Mouse (Mus musculus): ENCODE results near the gene Arid2. TPM values are rescaled to one million over a fixed set of nuclear protein-coding genes. Genes with fewer than 3 reads are reported as not detected.
"Not testable (repeated sequence)": the region's sequence is repeated elsewhere in the genome, so short reads cannot be mapped to it uniquely, and the experiment has no call there.

The Arid2 gene
- polyA plus RNA-seq (2016; fragmentation: Nextera tagmentation; extraction: Ambion mirVana): 38.7 and 41.7 TPM in 2 replicates

DNA sequence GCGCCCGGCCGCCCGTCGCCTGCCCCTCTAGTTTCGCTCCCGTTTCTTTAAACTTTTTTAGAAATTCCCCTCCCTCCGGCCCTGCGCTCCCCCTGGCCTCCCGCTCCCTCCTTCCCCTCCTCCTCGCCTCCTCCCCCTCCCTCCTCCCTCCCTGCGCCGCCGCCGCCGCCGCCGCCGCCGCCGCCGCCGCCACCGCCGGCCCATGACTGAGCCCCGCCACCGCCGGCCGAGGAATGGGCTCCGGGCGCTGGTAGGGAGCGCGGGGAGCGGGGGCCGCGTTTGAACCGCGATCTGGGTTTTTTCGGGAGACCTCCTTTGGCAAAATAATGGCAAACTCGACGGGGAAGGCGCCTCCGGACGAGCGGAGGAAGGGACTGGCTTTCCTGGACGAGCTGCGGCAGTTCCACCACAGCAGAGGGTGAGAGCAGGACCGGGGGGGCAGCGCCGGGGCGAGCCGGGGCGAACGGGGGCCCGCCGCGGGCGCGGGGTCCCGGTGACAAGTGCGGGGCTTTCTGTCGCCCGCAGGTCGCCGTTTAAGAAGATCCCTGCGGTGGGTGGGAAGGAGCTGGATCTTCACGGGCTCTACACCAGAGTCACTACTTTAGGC lies at the start of gene Arid2:
TSS of gene Arid2 (plus strand) at position 150 of the 607 bp plus-strand sequence.
- ATAC-seq (ENCODE audit: low FRiP score): peak; percentile 13
- H3K4me3 ChIP-seq (replicated peaks): peak within 1 kb of the TSS; percentile 92
- peak within 1 kb of the TSS; percentile 99 for H3K9ac ChIP-seq
- H3K4me2 ChIP-seq: peak within 1 kb of the TSS; percentile 84
- no peaks in the 10 kb centered on the region for H3K27me3 ChIP-seq
- WGBS: under 1% methylated on average over 46 of the region's 67 CpGs
- H3K36me3 ChIP-seq (replicated peaks): no peaks in the 10 kb centered on the region
- H3K27ac ChIP-seq: peak within 1 kb of the TSS; percentile 100
- no peaks in the 10 kb centered on the region for H3K9me3 ChIP-seq
- H3K4me1 ChIP-seq: peaks cover 26% of the 10 kb centered on the region

DNA sequence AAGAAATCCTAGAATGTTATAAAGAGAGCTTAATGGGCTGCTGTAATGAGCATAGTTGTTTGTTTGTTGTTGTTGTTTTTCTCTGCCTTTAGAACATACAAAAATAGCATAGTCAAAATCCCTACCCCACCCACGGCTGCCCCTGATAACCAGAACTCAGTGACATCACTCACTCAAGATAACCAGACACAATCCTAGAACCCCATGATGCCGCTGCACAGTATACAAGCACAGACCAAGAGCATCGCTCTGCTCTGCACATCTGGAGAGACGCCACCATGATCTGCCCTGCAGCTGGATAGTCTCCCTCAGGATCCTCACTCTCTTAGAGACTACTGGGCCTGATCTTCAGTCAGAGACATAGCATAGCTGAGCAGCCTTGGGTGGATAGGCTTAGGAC lies 49.2 kb upstream of the Arid2 start:
- ATAC-seq (ENCODE audit: low FRiP score): no peak
- no peaks in the 10 kb centered on the region for H3K36me3 ChIP-seq (replicated peaks)
- 94% methylated on average over 4 of the region's 4 CpGs for WGBS
- no peak overlapping the region for H3K4me2 ChIP-seq
- H3K9ac ChIP-seq: no peak overlapping the region
- H3K4me1 ChIP-seq: peaks cover 3% of the 10 kb centered on the region
- no peak overlapping the region for H3K4me3 ChIP-seq (replicated peaks)
- H3K27me3 ChIP-seq: no peaks in the 10 kb centered on the region
- no peak overlapping the region for H3K27ac ChIP-seq
- H3K9me3 ChIP-seq: no peaks in the 10 kb centered on the region

DNA sequence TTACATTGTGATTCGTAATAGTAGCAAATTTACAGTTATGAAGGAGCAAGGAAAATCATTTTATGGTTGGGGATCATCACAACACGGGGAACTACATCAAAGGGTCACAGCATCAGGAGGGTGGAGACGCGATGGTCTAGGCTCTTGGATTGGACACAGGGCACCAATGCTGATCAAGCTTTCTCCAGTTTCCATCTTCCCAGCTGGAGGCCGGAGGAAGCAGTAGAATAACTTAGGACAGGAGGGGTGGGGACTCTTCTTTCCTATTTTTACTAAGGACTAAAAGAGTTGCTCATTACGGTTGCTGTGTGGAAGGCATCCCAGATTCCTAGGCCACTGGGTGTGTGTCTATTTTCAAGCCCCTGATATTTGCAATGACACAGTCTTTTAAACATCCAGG lies 43.1 kb upstream of the Arid2 start:
- Histone ChIP-seq H3K27me3 (no peaks in the 10 kb centered on the region), H3K4me3 (replicated peaks) (no peak overlapping the region), H3K36me3 (replicated peaks) (no peaks in the 10 kb centered on the region), H3K9ac (no peak overlapping the region), H3K27ac (no peak overlapping the region), H3K9me3 (no peaks in the 10 kb centered on the region), H3K4me1 (no peaks in the 10 kb centered on the region), H3K4me2 (no peak overlapping the region)
- ATAC-seq (ENCODE audit: low FRiP score): no peak
- WGBS: 90% methylated on average over 6 of the region's 6 CpGs

DNA sequence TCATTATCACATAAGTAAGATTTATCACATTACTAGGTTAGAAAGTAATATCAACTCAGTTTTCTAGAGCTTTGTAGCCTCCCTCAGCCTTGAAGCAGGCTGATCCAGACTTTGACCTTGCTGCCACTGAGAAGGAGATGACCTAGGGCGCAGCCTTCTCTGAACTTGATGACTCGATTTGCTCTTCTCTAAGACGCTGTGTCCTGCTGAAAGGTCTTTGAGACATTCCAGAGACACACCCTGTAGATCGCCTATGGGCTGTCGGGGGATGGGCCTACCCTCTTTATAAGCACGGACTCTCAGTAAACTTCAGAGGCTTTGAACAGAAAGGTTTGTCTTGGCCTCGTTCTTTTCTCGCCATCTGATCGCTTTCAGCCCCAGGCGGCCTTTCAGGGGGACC lies 42.6 kb upstream of the Arid2 start:
- not testable (repeated sequence) for H3K27ac ChIP-seq; H3K4me3 ChIP-seq (replicated peaks); H3K27me3 ChIP-seq; ATAC-seq (ENCODE audit: low FRiP score); H3K9me3 ChIP-seq; H3K9ac ChIP-seq; H3K4me1 ChIP-seq; H3K36me3 ChIP-seq (replicated peaks); H3K4me2 ChIP-seq
- WGBS: 66% methylated on average over 10 of the region's 10 CpGs

DNA sequence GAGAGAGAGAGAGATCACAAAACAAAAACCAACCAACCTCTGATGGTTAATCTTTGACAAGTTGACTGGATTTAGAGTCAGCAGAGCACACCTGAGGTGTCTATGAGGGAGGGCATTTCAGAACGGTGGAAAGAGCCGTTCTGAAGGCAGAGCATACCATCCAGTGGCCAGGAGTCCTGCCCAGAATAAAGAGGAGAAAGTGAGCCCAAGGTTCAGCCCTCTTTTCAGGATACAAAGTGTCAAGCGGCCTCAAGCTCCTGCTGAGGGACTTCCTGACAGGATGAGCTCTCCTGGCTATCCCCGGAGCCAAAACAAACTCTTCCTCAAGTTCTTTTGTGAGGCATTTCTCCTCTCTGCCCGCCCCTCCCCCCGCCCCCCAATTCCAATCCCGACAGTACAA lies 33.5 kb upstream of the Arid2 start:
- WGBS: 2% methylated on average over 7 of the region's 7 CpGs
- ATAC-seq (ENCODE audit: low FRiP score): no peak
- Histone ChIP-seq H3K4me1 (peaks cover 9% of the 10 kb centered on the region), H3K27ac (no peak overlapping the region), H3K4me2 (peak overlapping the region; percentile 56), H3K4me3 (replicated peaks) (peak overlapping the region; percentile 31), H3K36me3 (replicated peaks) (no peaks in the 10 kb centered on the region), H3K9me3 (no peaks in the 10 kb centered on the region), H3K9ac (peak overlapping the region; percentile 33; the same call in 1 of the 2 replicates), H3K27me3 (no peaks in the 10 kb centered on the region)

DNA sequence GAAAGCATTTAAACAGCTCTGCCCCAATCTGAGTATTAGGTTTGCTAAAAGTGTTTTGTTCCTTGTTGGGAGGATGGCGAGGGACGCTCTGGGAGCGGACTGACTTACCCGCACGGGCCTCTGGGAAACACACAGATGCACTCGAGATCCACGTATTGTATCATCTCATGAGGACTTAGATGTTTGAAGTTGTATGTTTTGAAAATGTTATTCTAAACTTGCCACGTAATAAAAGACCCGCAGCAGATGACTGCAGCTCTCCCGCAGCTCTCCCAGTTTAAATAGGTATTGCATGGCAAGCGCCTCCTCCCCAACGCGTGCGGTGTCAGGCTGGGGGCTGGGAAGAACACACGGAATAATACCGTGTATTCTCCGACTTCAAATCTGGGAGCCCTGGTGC lies 33.0 kb upstream of the Arid2 start:
- Histone ChIP-seq H3K9me3 (no peaks in the 10 kb centered on the region), H3K27me3 (no peaks in the 10 kb centered on the region), H3K4me1 (peaks cover 9% of the 10 kb centered on the region), H3K9ac (peak overlapping the region; percentile 33; the same call in 1 of the 2 replicates), H3K27ac (no peak overlapping the region), H3K36me3 (replicated peaks) (no peaks in the 10 kb centered on the region), H3K4me2 (peak overlapping the region; percentile 56), H3K4me3 (replicated peaks) (peak overlapping the region; percentile 31)
- under 1% methylated on average over 17 of the region's 17 CpGs for WGBS
- no peak for ATAC-seq (ENCODE audit: low FRiP score)

DNA sequence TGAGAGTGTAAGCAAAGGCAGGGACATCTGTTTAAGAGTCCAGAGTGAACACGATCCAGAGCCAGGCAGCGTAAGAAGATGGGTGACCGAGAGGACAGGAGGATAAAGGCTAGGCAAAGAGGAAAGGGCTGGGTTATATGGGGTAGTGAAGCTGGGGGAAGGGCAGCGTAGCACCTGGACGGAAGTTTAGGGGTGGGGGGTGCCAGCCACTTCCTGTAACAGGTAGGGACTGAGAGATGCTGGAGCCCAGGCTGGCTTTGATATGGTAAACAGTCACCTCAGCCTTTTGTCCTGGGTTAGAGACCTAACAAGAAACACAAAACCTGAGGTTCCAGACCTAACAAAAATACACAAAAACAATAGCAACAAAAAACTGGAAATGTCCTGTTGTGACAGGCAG lies 29.5 kb upstream of the Arid2 start:
- Histone ChIP-seq H3K27ac (no peak overlapping the region), H3K9ac (no peak overlapping the region), H3K36me3 (replicated peaks) (no peaks in the 10 kb centered on the region), H3K4me3 (replicated peaks) (no peak overlapping the region), H3K9me3 (peaks cover 14% of the 10 kb centered on the region), H3K4me1 (peaks cover 9% of the 10 kb centered on the region), H3K4me2 (no peak overlapping the region), H3K27me3 (no peaks in the 10 kb centered on the region)
- no peak for ATAC-seq (ENCODE audit: low FRiP score)
- WGBS: 73% methylated on average over 5 of the region's 5 CpGs

DNA sequence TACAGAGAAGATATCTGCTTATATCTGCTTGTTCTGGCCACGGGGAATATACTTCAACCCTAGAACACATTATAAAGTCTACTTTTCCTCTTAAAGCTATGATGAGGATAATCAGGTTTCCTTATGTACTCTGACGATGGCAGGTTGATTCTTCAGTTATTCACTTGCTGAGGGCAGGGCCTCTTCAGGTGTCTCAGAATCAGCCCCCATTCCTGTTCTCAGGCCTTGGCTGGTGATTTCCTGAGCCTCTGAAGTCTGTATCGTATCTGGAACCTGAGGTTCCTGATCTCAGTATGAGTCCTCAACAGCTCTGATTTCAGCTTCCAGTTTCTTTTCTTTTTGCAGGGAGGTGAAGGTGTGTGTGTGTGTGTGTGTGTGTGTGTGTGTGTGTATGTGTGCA lies 22.7 kb upstream of the Arid2 start:
- peaks cover 42% of the 10 kb centered on the region for H3K36me3 ChIP-seq (replicated peaks)
- H3K9me3 ChIP-seq: peaks cover 18% of the 10 kb centered on the region
- no peak overlapping the region for H3K9ac ChIP-seq
- H3K27ac ChIP-seq: no peak overlapping the region
- H3K4me1 ChIP-seq: no peaks in the 10 kb centered on the region
- H3K4me3 ChIP-seq (replicated peaks): no peak overlapping the region
- ATAC-seq (ENCODE audit: low FRiP score): no peak
- H3K27me3 ChIP-seq: no peaks in the 10 kb centered on the region
- 97% methylated on average over 3 of the region's 3 CpGs for WGBS
- no peak overlapping the region for H3K4me2 ChIP-seq

DNA sequence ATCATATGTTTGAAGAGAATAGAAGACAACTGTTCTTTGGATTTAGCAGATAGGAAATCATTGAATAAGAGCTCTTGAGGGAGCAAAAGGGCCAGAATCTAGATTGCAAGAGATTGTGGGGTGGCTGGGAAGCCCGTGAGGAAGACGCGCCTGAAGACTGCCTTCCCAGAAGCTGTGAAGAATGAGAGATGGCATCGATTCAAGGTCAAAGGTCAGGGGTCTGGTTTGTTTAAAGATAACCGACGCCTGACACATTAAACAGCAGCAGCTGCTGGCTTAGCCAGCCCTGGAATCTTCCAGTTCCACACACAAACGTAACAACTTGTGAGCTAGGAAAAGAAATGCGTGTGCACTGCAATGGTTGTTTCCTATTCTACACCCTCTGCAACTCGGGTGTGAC lies 19.4 kb upstream of the Arid2 start:
- Histone ChIP-seq H3K4me1 (peaks cover 8% of the 10 kb centered on the region; the same call in 1 of the 2 replicates), H3K4me2 (no peak overlapping the region), H3K27ac (no peak overlapping the region), H3K9ac (no peak overlapping the region), H3K36me3 (replicated peaks) (peaks cover 46% of the 10 kb centered on the region), H3K27me3 (no peaks in the 10 kb centered on the region), H3K4me3 (replicated peaks) (no peak overlapping the region), H3K9me3 (0 out of 2 replicates have a peak, but pooled peaks cover 3% of the 10 kb centered on the region)
- no peak for ATAC-seq (ENCODE audit: low FRiP score)
- 93% methylated on average over 9 of the region's 9 CpGs for WGBS

DNA sequence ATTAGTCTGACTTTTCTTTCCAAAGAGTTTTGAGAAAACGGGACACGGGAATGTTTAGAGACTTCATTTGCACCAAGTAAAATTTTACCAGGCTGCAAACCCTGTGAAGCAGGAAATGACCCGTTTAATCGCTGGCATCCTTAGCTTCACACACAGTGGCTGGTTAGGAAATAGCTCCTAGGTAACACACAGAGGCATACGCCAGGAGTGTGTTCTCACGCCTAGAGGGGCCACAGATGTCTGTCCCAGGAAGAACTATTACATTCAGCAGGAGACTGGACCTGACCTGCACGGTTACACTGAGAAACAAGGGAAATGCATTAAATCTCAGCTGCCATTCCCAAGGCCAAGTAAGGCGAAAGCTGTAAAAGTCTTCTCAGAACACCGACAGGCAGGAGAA lies 18.7 kb upstream of the Arid2 start:
- H3K27me3 ChIP-seq: no peaks in the 10 kb centered on the region
- 0 out of 2 replicates have a peak, but pooled peaks cover 3% of the 10 kb centered on the region for H3K9me3 ChIP-seq
- WGBS: 96% methylated on average over 9 of the region's 9 CpGs
- no peak overlapping the region for H3K27ac ChIP-seq
- H3K4me2 ChIP-seq: no peak overlapping the region
- no peak overlapping the region for H3K4me3 ChIP-seq (replicated peaks)
- H3K9ac ChIP-seq: no peak overlapping the region
- H3K36me3 ChIP-seq (replicated peaks): peaks cover 46% of the 10 kb centered on the region
- ATAC-seq (ENCODE audit: low FRiP score): no peak
- peaks cover 8% of the 10 kb centered on the region; the same call in 1 of the 2 replicates for H3K4me1 ChIP-seq

DNA sequence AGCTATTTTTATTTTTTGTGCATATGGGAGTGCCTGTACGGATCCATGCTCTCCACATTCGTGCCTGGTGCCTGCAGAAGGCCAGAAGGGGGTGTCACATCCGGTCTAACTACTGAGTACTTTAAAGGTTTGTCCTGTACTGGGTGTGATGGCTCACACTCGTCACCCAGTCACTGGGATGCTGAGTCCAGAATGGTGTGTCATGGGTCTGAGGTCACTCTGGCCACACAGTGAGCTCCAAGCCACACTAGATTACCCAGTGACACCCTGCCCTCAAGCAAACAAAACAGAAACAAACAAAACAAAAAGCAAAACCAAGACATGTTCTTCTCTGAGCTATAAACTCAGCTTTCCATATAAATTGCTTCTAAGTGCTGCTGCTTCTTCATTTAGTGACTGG lies 17.9 kb upstream of the Arid2 start:
- WGBS: 90% methylated on average over 4 of the region's 4 CpGs
- Histone ChIP-seq H3K4me1 (peaks cover 8% of the 10 kb centered on the region; the same call in 1 of the 2 replicates), H3K4me3 (replicated peaks) (no peak overlapping the region), H3K4me2 (no peak overlapping the region), H3K9ac (no peak overlapping the region), H3K36me3 (replicated peaks) (peaks cover 49% of the 10 kb centered on the region), H3K9me3 (0 out of 2 replicates have a peak, but pooled peaks cover 3% of the 10 kb centered on the region), H3K27me3 (no peaks in the 10 kb centered on the region), H3K27ac (no peak overlapping the region)
- no peak for ATAC-seq (ENCODE audit: low FRiP score)

DNA sequence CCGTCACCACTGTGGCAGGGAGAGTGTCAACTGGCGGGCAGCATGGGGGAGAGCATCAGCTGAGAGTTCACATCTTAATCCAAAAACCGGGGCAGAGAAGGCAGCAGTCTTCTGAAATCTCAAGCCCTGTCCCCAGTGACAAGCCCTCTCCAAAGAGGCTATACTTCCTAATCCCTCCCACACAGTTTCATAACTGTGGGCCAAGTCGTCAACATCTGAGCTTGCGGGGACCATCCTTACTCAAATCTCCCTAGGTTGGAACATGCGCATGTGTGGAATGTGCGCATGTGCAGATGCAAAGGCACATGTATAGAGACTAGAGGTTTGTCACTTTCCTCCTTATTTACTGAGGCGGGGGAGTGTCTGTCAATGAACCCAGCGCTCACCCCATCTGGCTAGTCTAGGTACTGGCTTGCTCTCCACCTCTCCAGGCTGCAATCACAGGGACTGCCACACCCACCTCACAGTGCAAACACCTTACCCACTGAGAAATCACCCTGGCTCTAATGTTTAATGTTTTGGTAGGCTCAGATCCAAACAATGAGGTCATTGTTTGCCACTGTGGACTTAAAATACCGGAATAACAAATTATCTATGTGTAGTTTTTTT lies 16.9 kb upstream of the Arid2 start:
- Histone ChIP-seq H3K27ac (no peak overlapping the region), H3K4me2 (no peak overlapping the region), H3K9me3 (0 out of 2 replicates have a peak, but pooled peaks cover 3% of the 10 kb centered on the region), H3K4me1 (peaks cover 11% of the 10 kb centered on the region; the same call in 1 of the 2 replicates), H3K36me3 (replicated peaks) (peaks cover 46% of the 10 kb centered on the region), H3K9ac (no peak overlapping the region), H3K27me3 (no peaks in the 10 kb centered on the region), H3K4me3 (replicated peaks) (no peak overlapping the region)
- ATAC-seq (ENCODE audit: low FRiP score): no peak
- WGBS: 92% methylated on average over 10 of the region's 10 CpGs

DNA sequence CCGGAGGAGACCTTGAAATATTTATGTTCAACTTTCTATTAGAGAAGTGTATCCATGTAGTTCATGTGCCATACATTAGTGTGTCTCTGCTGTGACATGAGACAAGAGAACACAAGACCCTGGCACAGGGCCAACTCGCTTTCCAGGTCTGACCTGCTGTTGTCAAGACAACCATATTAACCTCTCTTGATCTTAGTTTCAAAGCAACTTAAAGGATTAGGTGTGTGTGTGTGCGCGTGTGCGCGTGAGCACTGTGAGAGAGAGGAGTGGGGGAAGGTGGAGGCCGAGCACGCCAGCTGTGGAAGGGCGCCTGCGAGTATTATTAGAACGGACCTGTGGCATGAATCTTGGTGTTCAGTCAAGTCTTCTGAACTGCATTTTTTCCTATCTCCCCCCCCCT lies 15.0 kb upstream of the Arid2 start:
- 0 out of 2 replicates have a peak, but pooled peaks have one; percentile 60 for ATAC-seq (ENCODE audit: low FRiP score)
- Histone ChIP-seq H3K27me3 (no peaks in the 10 kb centered on the region), H3K4me1 (peaks cover 11% of the 10 kb centered on the region; the same call in 1 of the 2 replicates), H3K4me2 (no peak overlapping the region), H3K36me3 (replicated peaks) (peaks cover 45% of the 10 kb centered on the region), H3K4me3 (replicated peaks) (no peak overlapping the region), H3K9me3 (no peaks in the 10 kb centered on the region), H3K9ac (no peak overlapping the region), H3K27ac (no peak overlapping the region)
- whole genome bisulfite sequencing: 84% methylated on average over 11 of the region's 11 CpGs
